19 mouse cellular contexts compared by ENCODE assay signal in the genomic region with DNA sequence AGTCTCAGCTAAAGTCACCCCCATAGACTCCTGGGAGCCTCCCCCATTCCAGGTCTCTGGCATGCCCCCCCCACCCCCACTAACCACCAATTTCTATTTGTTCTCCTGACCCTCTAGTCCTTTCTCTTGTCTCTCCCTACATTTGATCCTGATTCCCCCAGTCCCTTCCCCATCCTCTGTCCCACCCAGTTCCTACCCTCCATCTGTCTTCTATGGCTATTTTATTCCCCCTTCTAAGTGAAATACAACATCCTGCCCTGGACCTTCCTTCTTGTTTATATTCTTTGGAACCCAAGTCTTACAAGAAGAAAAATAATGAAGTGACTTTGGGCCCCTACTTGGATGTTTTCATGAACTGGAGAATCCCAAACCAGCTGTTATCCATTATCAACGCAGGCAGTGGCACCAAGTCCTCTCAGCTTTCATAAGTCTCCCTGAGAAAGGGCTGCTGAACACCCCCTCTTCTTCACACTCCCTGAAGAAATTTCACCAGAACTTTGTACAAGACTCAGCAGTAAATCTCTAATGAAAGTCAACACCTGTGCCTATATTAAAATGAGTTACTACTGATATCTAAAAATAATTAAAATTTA.
DNase-seq lines count a peak whose midpoint lies in the region; ATAC-seq and TF ChIP-seq lines count a peak whose summit lies in the region.
"Had no signal": no experiment of that assay in that cellular context is flagged by ENCODE, and none has a peak within 500 bp of the region (broad histone marks: within the 10 kb centered on the region; RNA-seq: fewer than 3 reads in every experiment).

No protein-coding gene starts in this region.

- no peaks in the 10 kb centered on the region for H3K9me3 ChIP-seq in kidney, embryonic 14.5 days (ENCODE audit: control insufficient read depth, low read length)
- H3K9me3 ChIP-seq: embryonic facial prominence, embryonic 15.5 days; forebrain, embryonic 10.5 days; heart, embryonic 12.5 days had no signal

- ATAC-seq in kidney, embryonic 14.5 days (ENCODE audit: low FRiP score, low TSS enrichment): peak; percentile 85
- ATAC-seq: forebrain, embryonic 14.5 days had no signal

- H3K4me1 ChIP-seq in kidney, embryonic 14.5 days (ENCODE audit: control insufficient read depth, insufficient read depth, low read length): no peaks in the 10 kb centered on the region
- H3K4me1 ChIP-seq in kidney, adult 2 months (ENCODE audit: control insufficient read depth, insufficient read depth, low read length): no peaks in the 10 kb centered on the region
- H3K4me1 ChIP-seq in lung, adult 2 months (ENCODE audit: control insufficient read depth, insufficient read depth, low read length): no peaks in the 10 kb centered on the region
- H3K4me1 ChIP-seq: embryonic facial prominence, embryonic 15.5 days; forebrain, embryonic 10.5 days; heart, embryonic 12.5 days had no signal

- H3K27me3 ChIP-seq in kidney, embryonic 14.5 days (ENCODE audit: control insufficient read depth, insufficient read depth, low read length): no peaks in the 10 kb centered on the region
- H3K27me3 ChIP-seq in kidney, adult 2 months (replicated peaks; ENCODE audit: control insufficient read depth, insufficient read depth, low read length): no peaks in the 10 kb centered on the region
- H3K27me3 ChIP-seq: embryonic facial prominence, embryonic 15.5 days; heart, embryonic 12.5 days had no signal

- no peaks in the 10 kb centered on the region for H3K36me3 ChIP-seq in kidney, embryonic 14.5 days (ENCODE audit: control insufficient read depth, insufficient read depth, low read length)
- no peaks in the 10 kb centered on the region for H3K36me3 ChIP-seq in kidney, adult 2 months (ENCODE audit: control insufficient read depth, insufficient read depth, low read length)
- H3K36me3 ChIP-seq: embryonic facial prominence, embryonic 15.5 days; forebrain, embryonic 10.5 days; heart, embryonic 12.5 days had no signal

- no peak for DNase-seq in kidney, adult 18-20 months
- DNase-seq in kidney, postnatal 10 days: peak; percentile 25
- DNase-seq in kidney, adult 2 months: no peak
- DNase-seq in lung, postnatal 10 days: peak; percentile 6
- DNase-seq in lung, adult 2 months: no peak
- no peak for DNase-seq in ovary, postnatal 14 days (ENCODE audit: low spot score)
- DNase-seq: adrenal gland, postnatal 10 days; cerebellum, adult 11 months; cerebellum, adult 8-10 months; cerebellum, postnatal 14 days; embryo, embryonic 11 days; gastrocnemius, adult 2 months; gastrocnemius, postnatal 25 days had no signal

- 26% methylated on average over 1 of the region's 1 CpGs for WGBS in kidney, embryonic 14.5 days
- 30% methylated on average over 1 of the region's 1 CpGs for WGBS in kidney, adult 2 months
- WGBS in lung, adult 2 months: 37% methylated on average over 1 of the region's 1 CpGs

- no peak overlapping the region for H3K4me2 ChIP-seq in kidney, embryonic 14.5 days (replicated peaks; ENCODE audit: low read depth, low read length)
- H3K4me2 ChIP-seq: embryonic facial prominence, embryonic 15.5 days; heart, embryonic 12.5 days had no signal

- H3K4me3 ChIP-seq in kidney, embryonic 14.5 days (ENCODE audit: low read length): no peak overlapping the region
- H3K4me3 ChIP-seq in kidney, adult 2 months (ENCODE audit: insufficient read depth, low read depth, low read length): no peak overlapping the region
- H3K4me3 ChIP-seq in lung, adult 2 months (replicated peaks; ENCODE audit: extremely low read depth, low read depth, low read length): no peak overlapping the region
- H3K4me3 ChIP-seq: embryonic facial prominence, embryonic 15.5 days; erythroblast, embryonic 14.5 days; forebrain, embryonic 10.5 days; gastrocnemius, adult 2 months; heart, embryonic 12.5 days had no signal

- TF ChIP-seq CTCF in kidney, adult 2 months (conservative IDR thresholded peaks at IDR 0.05; ENCODE audit: insufficient read depth, insufficient read length, low read depth, low read length): no peak
- no peak for TF ChIP-seq CTCF in lung, adult 2 months (IDR thresholded peaks at IDR 0.05; ENCODE audit: insufficient read depth, low read length)

- no peak overlapping the region for H3K9ac ChIP-seq in kidney, embryonic 14.5 days (ENCODE audit: low read depth, low read length)
- H3K9ac ChIP-seq: embryonic facial prominence, embryonic 15.5 days; heart, embryonic 12.5 days had no signal

- TF ChIP-seq POLR2A in kidney, adult 2 months (IDR thresholded peaks at IDR 0.05; ENCODE audit: low read depth, low read length): no peak
- TF ChIP-seq POLR2A in lung, adult 2 months (IDR thresholded peaks at IDR 0.05; ENCODE audit: borderline replicate concordance, extremely low read depth, low read depth, low read length): no peak

- no peak overlapping the region for H3K27ac ChIP-seq in kidney, embryonic 14.5 days (ENCODE audit: low read depth, low read length)
- H3K27ac ChIP-seq in kidney, adult 2 months (ENCODE audit: insufficient read depth, low read depth, low read length): no peak overlapping the region
- H3K27ac ChIP-seq: embryonic facial prominence, embryonic 15.5 days; forebrain, embryonic 10.5 days; gastrocnemius, adult 2 months had no signal

Comparison
In these comparisons a context has a peak if more than half of its experiments do, and no peak if none do; other contexts are left out.
1. DNase-seq: peak in kidney, postnatal 10 days (single experiment) and lung, postnatal 10 days (single experiment); none in kidney, adult 18-20 months (single experiment), kidney, adult 2 months (single experiment), lung, adult 2 months (single experiment) and ovary, postnatal 14 days (single experiment).